Mouse (Mus musculus) stomach, embryonic 14.5 days (tissue): ENCODE measurements around the gene Scfd2. TPM values are rescaled to one million over a fixed set of nuclear protein-coding genes. Genes with fewer than 3 reads are reported as not detected.

Source experiments
- ATAC-seq: fragments of 200-750 bp; cut with Nextera tagmentation; 2 replicates; pipeline ENCODE4 v1.8.0; 2017; ENCODE audit warnings: low read depth, moderate TSS enrichment; ENCODE audit not compliant: insufficient number of reproducible peaks, insufficient read depth, low FRiP score
- H3K27ac ChIP-seq: fragments of 300-500 bp; sonication (generic); 2 replicates; pipeline ENCODE4 v1.5.1; 2014; ENCODE audit warnings: mild to moderate bottlenecking, low read length, moderate library complexity, mixed read lengths
- H3K27me3 ChIP-seq: fragments of 300-500 bp; sonication (generic); 2 replicates; pipeline ENCODE4 v1.6.1; 2014; ENCODE audit warnings: low read length, control low read depth, mixed read lengths; ENCODE audit not compliant: control insufficient read depth, insufficient read depth
- H3K36me3 ChIP-seq: fragments of 300-500 bp; sonication (generic); 2 replicates; pipeline ENCODE4 v1.6.1; 2014; ENCODE audit warnings: mild to moderate bottlenecking, control low read depth, low read length, moderate library complexity, mixed read lengths; ENCODE audit not compliant: control insufficient read depth, insufficient read depth
- H3K4me1 ChIP-seq: fragments of 300-500 bp; sonication (generic); 2 replicates; pipeline ENCODE4 v1.6.1; 2014; ENCODE audit warnings: low read length, control low read depth, mixed read lengths; ENCODE audit not compliant: control insufficient read depth, insufficient read depth
- H3K4me2 ChIP-seq: fragments of 300-500 bp; sonication (generic); replicated peaks from 2 replicates; pipeline ENCODE4 v1.6.1; 2014; ENCODE audit warnings: low read depth, low read length, control low read depth
- H3K4me3 ChIP-seq: fragments of 300-500 bp; sonication (generic); 2 replicates; pipeline ENCODE4 v1.5.1; 2014; ENCODE audit warnings: low read depth, low read length, control low read depth
- H3K9ac ChIP-seq: fragments of 300-500 bp; sonication (generic); replicated peaks from 2 replicates; pipeline ENCODE4 v1.6.1; 2014; ENCODE audit warnings: low read depth, mild to moderate bottlenecking, control low read depth, low read length, moderate library complexity, mixed read lengths
- H3K9me3 ChIP-seq: fragments of 300-500 bp; sonication (generic); 2 replicates; pipeline ENCODE4 v1.6.1; 2016; ENCODE audit warnings: low read depth, low read length, control low read depth; ENCODE audit not compliant: control insufficient read depth
- WGBS: fragments of 180-500 bp; shearing (Covaris S2); extraction: QIAGEN DNeasy Blood & Tissue Kit; methylation state at CpG from one replicate; pipeline ENCODE4 v1.1.7; 2014; 5-methylcytosine and 5-hydroxymethylcytosine counted together
- polyA plus RNA-seq: library from polyadenylated mRNA; unstranded; fragments of >200 nt; fragmentation: Nextera tagmentation; extraction: Ambion mirVana; gene quantifications from 2 replicates; pipeline ENCODE4 v1.2.1, GENCODE M21; 2014

Gene Scfd2
- polyA plus RNA-seq, 1 experiment from 2014 or later, result 15.0 TPM

DNA sequence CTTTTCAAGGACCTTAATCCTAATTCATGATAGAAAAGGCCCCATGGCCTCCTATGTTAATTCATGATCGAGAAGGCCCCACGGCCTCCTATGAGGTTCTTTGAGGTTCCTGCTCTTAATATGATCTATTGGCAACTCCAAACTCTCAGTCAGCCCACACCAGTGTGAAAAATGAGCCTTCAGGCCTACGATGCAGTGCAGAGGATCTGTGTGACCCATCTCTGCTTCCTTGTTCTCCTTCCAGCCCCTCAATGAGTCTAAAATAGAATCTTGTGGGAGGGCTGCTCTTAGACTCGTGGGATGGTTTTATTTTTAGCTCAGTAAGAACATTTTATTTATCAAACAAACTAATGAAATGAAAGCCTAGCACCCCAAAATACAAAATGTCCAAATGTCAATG lies 274.9 kb downstream of the Scfd2 start:
- Histone ChIP-seq H3K4me1 (peaks cover 18% of the 10 kb centered on the region), H3K27me3 (no peaks in the 10 kb centered on the region), H3K9me3 (no peaks in the 10 kb centered on the region), H3K36me3 (no peaks in the 10 kb centered on the region), H3K4me3 (no peak overlapping the region), H3K4me2 (no peak overlapping the region), H3K9ac (no peak overlapping the region), H3K27ac (no peak overlapping the region)
- WGBS, result 41% methylated on average over 4 of the region's 4 CpGs
- ATAC-seq, result no peak

DNA sequence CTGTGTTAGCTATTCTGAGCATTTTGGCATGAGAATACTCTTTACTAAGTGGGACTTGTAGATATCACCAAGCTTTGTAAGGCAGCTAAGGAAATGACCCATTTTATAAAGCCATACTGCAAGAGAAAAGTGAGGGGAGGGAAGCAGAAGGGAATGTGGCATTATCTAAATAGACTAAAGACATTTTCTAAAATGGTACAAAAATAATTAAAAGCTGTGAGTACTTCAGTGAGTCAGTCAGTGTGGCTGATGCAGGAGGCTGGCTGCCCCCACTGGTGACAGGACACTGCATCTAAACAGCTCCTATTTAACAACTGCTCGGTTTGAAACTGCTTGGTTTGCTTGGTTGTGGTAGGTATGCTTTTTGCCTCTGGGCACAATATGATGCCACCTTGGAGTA lies 276.6 kb downstream of the Scfd2 start:
- no peaks in the 10 kb centered on the region for H3K9me3 ChIP-seq
- no peak overlapping the region for H3K27ac ChIP-seq
- H3K4me3 ChIP-seq, result no peak overlapping the region
- no peak overlapping the region for H3K9ac ChIP-seq
- no peaks in the 10 kb centered on the region for H3K36me3 ChIP-seq
- peaks cover 19% of the 10 kb centered on the region for H3K4me1 ChIP-seq
- 81% methylated on average over 1 of the region's 1 CpGs for WGBS
- no peak for ATAC-seq
- no peaks in the 10 kb centered on the region for H3K27me3 ChIP-seq
- no peak overlapping the region for H3K4me2 ChIP-seq

DNA sequence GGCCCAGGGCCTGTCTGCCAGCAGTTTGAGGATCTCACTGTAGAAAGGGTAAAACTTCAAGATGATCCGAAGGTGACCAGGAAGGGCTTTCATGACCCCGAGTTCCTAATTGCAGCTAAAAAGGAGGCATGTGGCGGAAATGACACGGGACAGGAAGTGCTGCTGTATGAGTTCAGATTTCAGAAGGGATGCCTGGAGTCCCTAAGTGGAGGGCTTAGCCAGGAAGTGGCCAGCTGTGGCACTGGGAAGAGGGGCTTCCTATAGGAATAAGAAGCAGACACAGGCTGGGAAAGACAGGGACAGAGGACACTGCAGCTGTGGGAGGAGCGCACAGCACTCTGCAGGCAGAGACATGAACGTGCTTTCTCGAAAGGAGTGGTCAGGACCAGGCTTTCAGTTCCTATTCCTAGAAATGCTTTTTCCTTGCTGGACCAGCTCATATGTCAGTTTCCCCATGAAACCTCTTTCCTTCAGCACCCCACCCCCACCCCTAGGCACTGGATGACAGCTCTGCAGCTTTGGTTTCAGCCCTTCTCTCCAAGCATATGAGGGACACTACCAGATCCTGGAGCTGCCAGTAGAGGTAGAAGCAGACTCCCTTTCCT lies 277.7 kb downstream of the Scfd2 start:
- Histone ChIP-seq H3K27me3 (no peaks in the 10 kb centered on the region), H3K4me2 (no peak overlapping the region), H3K4me3 (no peak overlapping the region), H3K36me3 (no peaks in the 10 kb centered on the region), H3K4me1 (peaks cover 16% of the 10 kb centered on the region), H3K9me3 (no peaks in the 10 kb centered on the region), H3K27ac (no peak overlapping the region; the same call in 1 of the 2 replicates), H3K9ac (no peak overlapping the region)
- 60% methylated on average over 7 of the region's 7 CpGs for WGBS
- ATAC-seq, result no peak

DNA sequence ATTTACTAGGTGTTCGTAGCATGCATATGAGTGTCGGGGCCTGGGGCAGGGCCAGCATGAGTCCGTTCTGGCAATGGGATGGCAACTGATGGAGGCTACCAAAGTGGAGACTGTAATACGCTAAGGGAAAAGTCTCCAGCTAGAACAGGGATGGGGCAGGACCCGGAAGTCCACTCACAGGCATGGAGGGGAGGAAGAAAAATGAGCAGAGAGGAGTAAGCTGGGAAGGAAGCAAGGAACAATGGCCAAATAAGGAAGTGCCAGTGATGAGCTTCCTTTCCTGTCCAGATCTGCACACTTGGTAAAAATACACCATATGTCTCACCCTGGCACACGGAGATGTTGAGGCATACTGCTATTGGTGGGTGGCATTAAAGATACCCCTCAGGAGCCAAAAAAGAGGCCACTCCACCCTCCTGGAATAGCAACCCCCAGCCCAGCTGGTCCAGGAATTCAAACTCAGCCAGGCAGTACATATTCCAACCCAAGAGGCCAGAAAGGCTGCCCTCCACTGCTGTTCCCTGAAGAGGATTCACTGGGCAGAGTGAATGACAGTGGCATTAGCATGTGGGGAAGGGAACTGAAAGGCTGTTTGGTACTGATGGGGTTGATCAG lies 278.8 kb downstream of the Scfd2 start:
- H3K36me3 ChIP-seq, result no peaks in the 10 kb centered on the region
- WGBS, result 76% methylated on average over 6 of the region's 6 CpGs
- H3K9me3 ChIP-seq, result no peaks in the 10 kb centered on the region
- ATAC-seq, result no peak
- no peaks in the 10 kb centered on the region for H3K27me3 ChIP-seq
- peaks cover 16% of the 10 kb centered on the region for H3K4me1 ChIP-seq
- no peak overlapping the region for H3K4me2 ChIP-seq
- H3K27ac ChIP-seq, result no peak overlapping the region
- no peak overlapping the region for H3K4me3 ChIP-seq
- H3K9ac ChIP-seq, result no peak overlapping the region

DNA sequence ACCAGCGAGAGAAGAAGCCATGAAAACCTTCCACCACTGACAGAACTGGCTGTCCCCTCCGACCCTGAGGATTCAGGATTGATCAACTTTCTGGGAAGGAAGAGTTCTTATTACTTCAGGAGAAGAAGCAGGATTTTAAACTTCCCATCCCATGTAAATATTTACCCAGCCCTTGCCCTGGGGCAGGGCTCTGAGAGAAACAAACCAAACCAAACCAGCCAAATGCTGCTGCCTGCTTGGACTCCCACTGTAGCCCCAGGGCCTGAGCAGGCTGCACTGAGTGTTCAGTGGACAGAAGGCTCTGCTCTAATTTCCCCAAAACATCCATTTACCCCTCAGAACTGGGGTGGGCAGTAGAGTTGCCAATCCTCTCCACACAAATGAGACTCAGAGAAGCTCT lies 280.6 kb downstream of the Scfd2 start:
- H3K36me3 ChIP-seq, result no peaks in the 10 kb centered on the region
- WGBS, result 33% methylated on average over 2 of the region's 2 CpGs
- H3K4me3 ChIP-seq, result no peak overlapping the region
- 0 out of 2 replicates have a peak, but pooled peaks have one; percentile 20 for ATAC-seq
- no peaks in the 10 kb centered on the region for H3K9me3 ChIP-seq
- peaks cover 29% of the 10 kb centered on the region for H3K4me1 ChIP-seq
- no peaks in the 10 kb centered on the region for H3K27me3 ChIP-seq
- no peak overlapping the region; the same call in 1 of the 2 replicates for H3K27ac ChIP-seq
- H3K9ac ChIP-seq, result no peak overlapping the region
- H3K4me2 ChIP-seq, result no peak overlapping the region

DNA sequence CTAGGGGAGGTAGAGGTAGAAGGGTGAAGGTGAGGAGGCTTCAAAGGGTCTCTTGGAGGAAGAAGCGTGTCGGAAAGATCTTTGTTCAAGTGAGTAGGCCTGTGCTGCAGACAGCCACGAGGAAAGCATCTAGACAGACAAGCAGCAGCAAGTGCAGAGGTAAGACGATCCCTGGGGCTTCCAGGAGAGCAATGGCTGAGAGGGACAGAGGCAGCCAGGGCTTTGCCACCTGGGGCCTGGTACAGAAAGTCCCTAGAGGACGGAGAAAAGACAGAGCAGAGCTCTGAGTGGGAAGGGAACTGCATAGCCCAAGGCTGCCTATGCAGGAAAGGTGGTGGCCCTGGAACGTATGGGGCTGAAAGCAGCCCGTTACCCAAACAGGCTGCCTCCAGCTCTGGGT lies 281.3 kb downstream of the Scfd2 start:
- H3K4me1 ChIP-seq, result peaks cover 29% of the 10 kb centered on the region
- H3K36me3 ChIP-seq, result no peaks in the 10 kb centered on the region
- 56% methylated on average over 7 of the region's 7 CpGs for WGBS
- H3K27ac ChIP-seq, result no peak overlapping the region; the same call in 1 of the 2 replicates
- no peak overlapping the region for H3K4me3 ChIP-seq
- H3K9ac ChIP-seq, result no peak overlapping the region
- H3K4me2 ChIP-seq, result no peak overlapping the region
- ATAC-seq, result no peak
- H3K27me3 ChIP-seq, result no peaks in the 10 kb centered on the region
- H3K9me3 ChIP-seq, result no peaks in the 10 kb centered on the region

DNA sequence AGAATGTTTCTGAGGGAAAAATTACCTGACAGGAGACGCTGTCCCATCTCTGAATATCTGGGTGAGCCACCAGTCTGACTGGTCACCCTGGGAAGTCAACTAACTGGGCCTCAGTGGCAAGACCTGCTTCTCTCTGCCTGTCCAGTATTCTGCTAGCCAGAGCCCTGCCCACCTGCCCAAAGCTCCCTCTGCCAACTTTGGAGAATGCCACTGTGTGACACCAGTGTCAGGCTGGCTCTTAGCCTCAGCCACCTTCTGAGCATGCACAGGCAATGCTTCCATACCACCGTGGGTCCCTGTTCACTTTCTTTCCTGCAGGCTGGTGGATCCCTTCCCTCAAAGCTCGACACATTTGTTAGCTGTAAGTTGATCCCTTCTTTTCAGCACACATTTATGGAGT lies 281.8 kb downstream of the Scfd2 start:
- WGBS, result 58% methylated on average over 3 of the region's 3 CpGs
- no peak for ATAC-seq
- no peak overlapping the region for H3K27ac ChIP-seq

DNA sequence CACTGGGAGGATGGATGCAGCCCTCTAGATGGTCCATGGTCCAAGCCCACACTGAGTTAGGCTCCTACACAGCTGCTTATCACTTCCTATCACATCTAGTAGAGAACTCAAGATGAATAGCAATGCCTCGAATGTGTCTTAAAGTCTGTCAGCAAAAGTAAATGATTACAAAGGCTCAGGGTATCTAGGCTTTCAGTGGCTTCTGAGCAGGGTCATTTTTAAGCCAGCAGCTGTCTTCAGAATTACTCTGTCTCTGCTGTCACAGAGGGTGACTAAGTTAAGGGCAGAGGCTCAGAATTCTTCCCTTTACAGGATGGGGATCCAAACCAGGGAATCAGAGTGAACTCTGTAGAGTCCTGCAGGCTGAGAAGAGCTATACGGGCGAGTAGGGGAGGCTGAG lies 284.6 kb downstream of the Scfd2 start:
- H3K27me3 ChIP-seq, result no peaks in the 10 kb centered on the region
- no peak for ATAC-seq
- H3K4me2 ChIP-seq, result no peak overlapping the region
- no peaks in the 10 kb centered on the region for H3K36me3 ChIP-seq
- H3K4me3 ChIP-seq, result no peak overlapping the region
- peaks cover 37% of the 10 kb centered on the region for H3K4me1 ChIP-seq
- no peaks in the 10 kb centered on the region for H3K9me3 ChIP-seq
- no peak overlapping the region for H3K9ac ChIP-seq
- WGBS, result 54% methylated on average over 3 of the region's 3 CpGs
- H3K27ac ChIP-seq, result no peak overlapping the region

More for the DNA sequence above, 281.8 kb downstream of the Scfd2 start:
- peaks cover 29% of the 10 kb centered on the region for H3K4me1 ChIP-seq
- H3K4me3 ChIP-seq, result no peak overlapping the region
- H3K9me3 ChIP-seq, result no peaks in the 10 kb centered on the region
- H3K36me3 ChIP-seq, result no peaks in the 10 kb centered on the region
- H3K9ac ChIP-seq, result no peak overlapping the region
- H3K27me3 ChIP-seq, result no peaks in the 10 kb centered on the region
- H3K4me2 ChIP-seq, result no peak overlapping the region

DNA sequence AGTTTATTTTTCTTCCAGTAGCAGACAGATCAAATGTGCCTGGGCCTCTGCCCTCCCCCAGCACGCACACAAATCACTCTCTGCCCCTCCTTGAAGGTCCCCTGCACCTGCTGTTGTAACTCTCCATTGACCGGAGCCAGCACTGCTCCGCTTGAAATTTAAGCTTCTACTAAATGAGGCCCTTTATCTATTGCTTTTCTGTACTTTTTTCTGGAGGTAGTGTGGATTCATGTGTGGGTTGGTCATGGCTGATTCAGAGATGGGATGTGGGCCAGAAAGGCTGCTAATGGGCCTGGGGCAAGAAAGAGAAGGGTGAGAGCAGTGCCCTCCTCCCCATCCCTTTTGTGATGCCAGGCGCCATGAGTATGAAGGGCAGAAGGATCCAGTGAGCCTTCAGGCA lies 285.1 kb downstream of the Scfd2 start:
- Histone ChIP-seq H3K27ac (no peak overlapping the region), H3K4me3 (no peak overlapping the region), H3K27me3 (no peaks in the 10 kb centered on the region), H3K9ac (no peak overlapping the region), H3K4me1 (peaks cover 34% of the 10 kb centered on the region), H3K4me2 (no peak overlapping the region), H3K36me3 (no peaks in the 10 kb centered on the region), H3K9me3 (no peaks in the 10 kb centered on the region)
- ATAC-seq, result no peak
- WGBS, result 52% methylated on average over 4 of the region's 4 CpGs
